Mouse (Mus musculus): ENCODE measurements around the gene Sarnp.

- TF ChIP-seq CTCF (IDR thresholded peaks at IDR 0.05; ENCODE audit: low read depth, low read length) (no peak), POLR2A (IDR thresholded peaks at IDR 0.05; ENCODE audit: borderline replicate concordance, low read depth, low read length) (no peak)
Measured at GRCm38 (mm10) chr10:128794391-128794790, 22.7 kb upstream of the Sarnp start.

Data from bone marrow macrophage, adult 2 months (primary cell).